8 mouse cellular contexts compared by ENCODE assay signal in the genomic region with DNA sequence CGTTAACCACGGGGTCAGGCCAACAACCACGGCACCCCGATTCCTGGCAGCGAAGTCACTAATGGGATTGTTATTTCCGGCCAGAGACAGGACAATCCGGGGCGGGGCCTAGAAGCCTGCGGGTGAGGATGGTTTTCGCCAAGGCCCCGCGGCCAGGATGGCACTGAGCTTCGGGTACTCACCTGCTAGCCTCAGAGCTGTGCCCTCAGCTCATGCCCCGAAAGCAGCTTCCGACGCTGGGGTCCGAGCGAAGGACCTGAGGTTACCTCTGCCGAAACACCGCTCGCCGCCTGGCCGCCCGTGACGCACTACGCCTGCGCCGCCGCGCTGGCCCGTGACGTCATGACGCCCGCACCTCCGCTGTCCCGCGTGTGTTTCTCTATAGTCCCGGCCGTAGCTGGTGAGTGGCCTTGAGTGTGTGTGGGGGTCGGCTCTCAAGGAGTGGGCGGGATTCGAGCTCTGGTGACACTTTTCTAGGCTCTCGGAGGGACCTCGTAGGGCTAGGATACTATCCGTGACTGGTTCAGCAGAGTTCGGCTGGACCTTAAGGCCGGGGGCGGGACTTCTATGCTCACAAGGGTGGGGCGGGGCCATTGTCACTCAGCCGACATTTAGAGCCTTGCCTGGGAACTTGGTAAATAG. TPM values are rescaled to one million over a fixed set of nuclear protein-coding genes. Genes with fewer than 3 reads are reported as not detected.
DNase-seq lines count a peak whose midpoint lies in the region; ATAC-seq lines count a peak whose summit lies in the region.

TSS of gene Mrrf (plus strand) at position 90 of the 642 bp plus-strand sequence.
TSS of gene Rbm18 (minus strand) at position 474 of the 642 bp plus-strand sequence.

- no peaks in the 10 kb centered on the region for H3K27me3 ChIP-seq in hindbrain, embryonic 11.5 days (ENCODE audit: control insufficient read depth, insufficient read depth, low read length)

- H3K4me3 ChIP-seq in hindbrain, embryonic 11.5 days (ENCODE audit: low read depth, low read length): peak within 1 kb of the TSS; percentile 73

- WGBS in hindbrain, embryonic 11.5 days: under 1% methylated on average over 50 of the region's 50 CpGs

- H3K4me2 ChIP-seq in hindbrain, embryonic 11.5 days (replicated peaks; ENCODE audit: low read depth, low read length): peak within 1 kb of the TSS; percentile 64

- peak within 1 kb of the TSS; percentile 82 for H3K27ac ChIP-seq in hindbrain, embryonic 11.5 days (ENCODE audit: low read depth, low read length)

- peak within 1 kb of the TSS; percentile 86 for H3K9ac ChIP-seq in hindbrain, embryonic 11.5 days (ENCODE audit: low read depth, low read length)

- H3K36me3 ChIP-seq in hindbrain, embryonic 11.5 days (ENCODE audit: control insufficient read depth, insufficient read depth, low read length): 0 out of 2 replicates have a peak, but pooled peaks cover 8% of the 10 kb centered on the region

- peak; percentile 99 for ATAC-seq in hindbrain, embryonic 11.5 days (ENCODE audit: low FRiP score)

- DNase-seq in Muller cell, postnatal 12 days (ENCODE audit: inconsistent ontology term): peak; percentile 95
- DNase-seq in cerebellum, adult 9-11 months: peak; percentile 93
- peak; percentile 81 to 93 for DNase-seq in frontal cortex, adult 2 months (ENCODE audit: extremely low spot score in 1 of 2, low spot score in 1 of 2)
- DNase-seq in hindbrain, embryonic 11.5 days (ENCODE audit: low spot score): peak; percentile 94
- DNase-seq in layer of hippocampus, postnatal 10 days (ENCODE audit: low spot score in 2 of 2): peak; percentile 94 to 95
- peak; percentile 94 for DNase-seq in lung, postnatal 10 days
- DNase-seq in ovary, postnatal 36 days (ENCODE audit: low spot score): peak; percentile 91
- peak; percentile 92 for DNase-seq in thymus, postnatal 25 days

- H3K9me3 ChIP-seq in hindbrain, embryonic 11.5 days (ENCODE audit: control insufficient read depth, low read length): no peaks in the 10 kb centered on the region

- no peaks in the 10 kb centered on the region for H3K4me1 ChIP-seq in hindbrain, embryonic 11.5 days (replicated peaks; ENCODE audit: control insufficient read depth, insufficient read depth, low read length)

RNA-seq across cellular contexts. Expression of gene Mrrf, which starts in this region (rescaled TPM):
- polyA plus RNA-seq in frontal cortex, adult 2 months (2012; rRNA removed): 16.2 and 18.7 TPM in 2 replicates
- 29.7 and 35.9 TPM in 2 replicates for polyA plus RNA-seq in hindbrain, embryonic 11.5 days (2014; fragmentation: Nextera tagmentation; extraction: Ambion mirVana)
- total RNA-seq in layer of hippocampus, postnatal 10 days (2021): 10 to 100 TPM; 14.4 to 15.0 TPM

RNA-seq across cellular contexts. Expression of gene Rbm18, which starts in this region (rescaled TPM):
- 52.4 and 55.6 TPM in 2 replicates for polyA plus RNA-seq in frontal cortex, adult 2 months (2012; rRNA removed)
- polyA plus RNA-seq in hindbrain, embryonic 11.5 days (2014; fragmentation: Nextera tagmentation; extraction: Ambion mirVana): 121 and 131 TPM in 2 replicates
- total RNA-seq in layer of hippocampus, postnatal 10 days (2021): 10 to 100 TPM; 51.5 to 52.6 TPM

Comparison
In these comparisons a context has a peak if more than half of its experiments do, and no peak if none do; other contexts are left out.
1. Peak in every context shown above with its lines: DNase-seq, ATAC-seq, H3K4me3 ChIP-seq and H3K27ac ChIP-seq.